Mouse (Mus musculus): ENCODE results near the gene Eogt. TPM values are rescaled to one million over a fixed set of nuclear protein-coding genes. Genes with fewer than 3 reads are reported as not detected.
A peak's percentile ranks its signal among the peaks of the same experiment; 100 is the strongest.

Gene Eogt
- polyA plus RNA-seq, 1 experiment = 34.1 TPM

DNA sequence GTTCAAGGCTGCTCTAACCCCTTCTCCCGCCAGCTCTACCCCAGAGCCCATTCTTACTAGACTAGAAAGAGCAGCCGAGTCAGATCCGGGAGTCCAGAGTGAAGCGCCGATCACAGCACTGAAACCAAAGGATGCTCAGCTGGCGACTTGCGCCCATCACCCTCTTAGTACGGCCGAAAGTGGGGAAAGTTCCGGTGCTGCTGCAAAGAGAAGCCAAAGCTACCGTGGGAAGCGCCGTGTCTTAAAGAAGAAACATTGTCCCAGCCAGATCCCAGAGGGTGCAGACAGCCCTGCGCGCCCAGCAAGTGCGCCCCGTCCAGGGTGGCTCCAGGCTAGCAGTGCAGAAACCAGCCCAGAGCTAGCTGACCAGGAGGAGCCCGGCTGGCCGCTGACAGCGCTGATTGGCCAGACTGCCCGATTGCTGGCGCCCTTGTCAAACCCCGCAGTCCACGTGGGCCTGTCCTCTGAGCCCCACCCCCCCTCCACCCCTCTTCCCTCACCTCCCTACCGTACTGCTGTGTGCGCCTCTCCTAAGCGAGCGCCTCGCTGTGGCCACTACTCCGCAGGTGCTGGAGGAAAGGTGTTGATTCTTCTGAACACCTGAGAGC, 88.8 kb downstream of the Eogt start, which contains the start of gene Fam19a4:
TSS of gene Fam19a4 (minus strand) at position 340 of the 608 bp plus-strand sequence.
- no peak for TF ChIP-seq CTCF (IDR thresholded peaks at IDR 0.05; ENCODE audit: extremely low read depth, insufficient read depth, low read length)
- TF ChIP-seq POLR2A (IDR thresholded peaks at IDR 0.05; ENCODE audit: extremely low read depth, insufficient read depth, low read length) = no peak
- peak within 1 kb of the TSS; percentile 14 for H3K4me3 ChIP-seq (ENCODE audit: insufficient read depth, low read length)
- no peak within 1 kb of the TSS for H3K27ac ChIP-seq (ENCODE audit: insufficient read depth, low read length)
- H3K4me1 ChIP-seq (ENCODE audit: control insufficient read depth, insufficient read depth, low read length) = no peaks in the 10 kb centered on the region

Other genes with a start within 250 kb of the Eogt start
- 0.42 and 0.54 TPM in 2 replicates for gene Fam19a4, start 88.8 kb downstream of the Eogt start, polyA plus RNA-seq (2012; rRNA removed)
- 9.4 and 9.9 TPM in 2 replicates for gene Tmf1, start 29.9 kb upstream of the Eogt start, polyA plus RNA-seq (2012; rRNA removed)
- 56.8 and 61.2 TPM in 2 replicates for gene Uba3, start 56.5 kb upstream of the Eogt start, polyA plus RNA-seq (2012; rRNA removed)
- gene Arl6ip5, start 61.5 kb upstream of the Eogt start, polyA plus RNA-seq (2012; rRNA removed) = 191 and 192 TPM in 2 replicates
- gene Lmod3, start 103.6 kb upstream of the Eogt start, polyA plus RNA-seq (2012; rRNA removed) = 0.04 and 0.10 TPM in 2 replicates

All from cortical plate, adult 2 months (tissue).